Mouse (Mus musculus): ENCODE data around the gene Tmx2.
"Not testable (repeated sequence)": the region's sequence is repeated elsewhere in the genome, so short reads cannot be mapped to it uniquely, and the experiment has no call there.

The Tmx2 gene

DNA sequence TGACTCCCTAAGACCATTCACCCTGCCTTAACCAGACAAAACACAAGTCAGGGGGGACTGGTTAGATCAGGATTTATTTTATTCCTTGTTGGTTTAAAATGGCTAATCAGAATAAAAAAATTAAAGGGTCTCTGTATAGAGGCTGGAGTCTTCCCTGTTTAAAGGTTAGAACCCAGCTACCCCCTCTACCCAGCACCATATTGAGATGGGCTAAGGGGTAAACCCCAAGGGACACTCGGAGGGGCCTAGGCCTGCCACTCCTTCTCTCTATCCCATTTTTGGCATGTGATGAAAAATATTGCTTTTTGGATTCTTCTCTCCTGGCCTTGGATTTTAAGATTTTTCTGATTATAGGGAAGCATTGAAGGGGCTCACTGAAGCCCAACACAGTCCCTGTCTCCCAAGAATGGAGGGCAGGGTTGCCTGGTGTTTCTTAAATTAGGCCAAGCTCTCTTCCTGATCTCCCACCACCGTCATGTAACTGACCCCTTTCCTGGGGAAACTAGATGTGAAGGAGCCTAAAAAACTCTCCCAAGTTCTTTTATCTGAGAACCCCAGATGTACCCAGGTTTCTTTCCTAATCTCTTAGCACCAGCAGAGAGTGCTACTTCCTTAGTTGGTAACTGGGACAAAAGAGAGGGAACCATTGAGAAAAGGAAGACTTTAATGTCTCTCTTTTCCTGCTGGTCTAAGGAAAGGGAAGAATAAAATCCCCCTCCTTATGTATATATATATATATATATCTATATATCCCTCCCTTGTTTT is 9.3 kb upstream of the Tmx2 start:
- no peak for DNase-seq (ENCODE audit: low read depth, low spot score)

DNA sequence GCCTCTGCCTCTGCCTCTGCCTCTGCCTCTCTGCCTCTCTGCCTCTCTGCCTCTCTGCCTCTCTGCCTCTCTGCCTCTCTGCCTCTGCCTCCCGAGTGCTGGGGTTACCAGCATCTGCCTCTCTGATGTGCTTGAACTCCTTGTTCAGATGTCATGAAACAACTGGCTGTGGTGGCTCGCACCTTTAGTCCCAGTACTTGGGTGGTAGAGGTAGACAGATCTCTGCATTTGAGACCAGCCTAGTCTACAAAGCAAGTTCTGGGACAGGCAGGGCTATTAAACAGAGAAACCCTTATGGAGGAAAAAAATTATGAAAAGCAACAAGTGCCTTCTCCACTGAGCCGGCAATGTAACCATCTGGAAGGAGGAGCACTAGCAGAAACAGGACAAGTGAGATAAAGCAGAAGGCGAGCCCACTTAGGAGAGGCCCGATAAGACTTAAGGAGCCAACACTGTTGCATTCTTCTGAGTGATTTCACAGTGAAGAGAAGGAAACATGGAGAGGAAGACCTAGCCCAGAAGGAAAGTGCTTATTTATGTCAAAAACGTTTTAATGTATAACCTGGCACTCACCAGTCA is 3.8 kb upstream of the Tmx2 start:
- no peak for DNase-seq (ENCODE audit: low read depth, low spot score)

DNA sequence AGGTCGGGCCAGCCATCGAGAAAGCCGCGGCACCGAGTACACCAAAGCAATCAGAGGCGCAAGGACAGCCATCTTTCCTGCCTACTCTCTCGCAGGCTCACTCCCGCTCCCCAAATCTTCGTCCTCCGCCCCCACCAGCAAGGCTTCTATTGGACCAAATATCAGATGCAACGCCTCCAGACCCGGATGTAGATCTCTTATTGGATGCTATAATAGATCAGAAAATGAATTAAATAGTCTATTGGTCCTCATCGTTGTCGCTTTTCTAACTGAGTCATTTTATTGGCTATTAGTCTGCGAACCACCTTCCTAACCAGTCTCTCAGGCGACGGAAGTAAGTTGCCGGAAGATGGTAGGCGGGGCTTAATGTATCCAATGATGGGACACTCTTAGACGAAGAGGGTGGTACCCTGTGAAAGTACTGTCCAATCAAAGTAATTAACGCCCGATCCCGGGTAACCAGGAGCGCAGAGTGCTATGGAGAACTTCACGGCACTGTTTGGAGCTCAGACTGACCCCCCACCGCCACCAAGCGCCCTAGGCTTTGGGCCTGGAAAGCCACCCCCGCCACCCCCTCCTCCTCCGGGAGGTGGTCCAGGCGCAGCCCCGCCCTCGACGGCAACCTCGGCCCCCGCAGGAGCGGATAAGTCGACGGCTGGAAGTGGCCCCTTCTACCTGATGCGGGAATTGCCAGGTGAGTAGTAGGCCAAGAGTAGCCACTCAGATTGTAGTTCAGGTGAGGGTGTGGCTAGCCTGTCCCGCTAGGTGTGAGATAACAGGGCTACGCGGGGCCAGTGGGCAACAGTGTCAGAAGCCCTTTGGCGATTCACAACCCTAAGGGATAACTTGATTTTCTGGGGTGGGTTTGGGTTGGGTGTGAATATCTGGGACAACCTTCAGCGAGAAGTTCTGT is 716 bp downstream of the Tmx2 start, which contains the start of the genes Gm28635 and Med19:
TSS of gene Gm28635 (minus strand) at position 74 of the 913 bp plus-strand sequence.
TSS of gene Med19 (plus strand) at position 435 of the 913 bp plus-strand sequence.
- DNase-seq (ENCODE audit: low read depth, low spot score): peak; percentile 97

DNA sequence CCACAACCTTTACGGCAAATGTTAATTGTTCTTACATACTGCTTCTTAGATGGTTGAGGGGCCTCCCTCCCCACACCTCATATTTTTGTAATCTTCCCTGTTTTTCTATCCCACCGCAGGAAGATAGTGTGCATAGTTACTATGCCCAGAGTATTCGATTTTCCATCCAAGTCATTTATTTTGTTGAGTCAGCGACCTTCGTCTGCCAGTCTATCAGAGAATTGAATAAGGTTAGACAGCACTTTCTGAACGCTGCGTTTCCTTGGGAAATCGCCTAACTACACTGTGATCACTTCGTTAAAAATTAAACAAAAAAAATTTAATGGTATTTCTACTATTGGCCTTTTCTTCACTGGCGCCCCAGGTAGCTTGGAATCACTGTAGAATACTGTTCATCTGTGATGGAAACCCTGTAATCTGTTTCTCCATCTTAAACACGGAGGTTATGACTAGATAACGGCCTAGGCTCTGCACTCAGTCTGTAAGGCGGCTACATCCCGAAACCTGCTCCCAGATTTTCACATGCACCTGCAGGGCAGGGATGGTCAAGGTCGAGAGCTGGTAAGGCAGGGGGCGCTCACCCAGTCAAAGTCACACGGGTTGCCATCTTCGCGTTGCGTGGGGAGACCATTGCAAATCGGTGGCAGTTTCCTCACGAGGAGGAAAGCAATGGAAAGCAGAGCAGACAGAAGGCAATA is 1.5 kb downstream of the Tmx2 start:
- DNase-seq (ENCODE audit: low read depth, low spot score): no peak

- not testable (repeated sequence) for DNase-seq (ENCODE audit: low read depth, low spot score)
Measured at GRCm38 (mm10) chr2:84671535-84671934, 7.4 kb downstream of the Tmx2 start.

DNA sequence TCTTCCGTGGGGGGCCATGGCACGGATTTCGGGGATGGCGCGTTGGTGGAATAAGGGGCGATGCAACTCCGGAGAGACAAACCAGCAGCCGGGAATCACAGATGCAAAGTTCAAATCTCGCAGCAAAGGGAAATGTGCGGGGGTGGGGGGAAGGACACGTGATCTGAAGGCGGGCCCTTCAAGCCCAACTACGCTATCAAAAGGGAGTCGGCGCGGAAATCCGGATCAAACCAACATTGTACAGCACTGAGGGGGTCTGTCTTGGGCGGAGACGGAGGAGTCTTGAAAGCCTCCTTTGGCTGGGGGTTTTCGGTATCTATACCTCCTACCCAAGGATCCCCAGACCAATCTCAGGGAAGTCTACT is 8.4 kb downstream of the Tmx2 start, which contains the start of gene Selenoh:
TSS of gene Selenoh (minus strand) at position 202 of the 365 bp plus-strand sequence.
- DNase-seq (ENCODE audit: low read depth, low spot score): peak; percentile 92

- DNase-seq (ENCODE audit: low read depth, low spot score): peak; percentile 23
Measured at GRCm38 (mm10) chr2:84669828-84670568, 8.9 kb downstream of the Tmx2 start.

DNA sequence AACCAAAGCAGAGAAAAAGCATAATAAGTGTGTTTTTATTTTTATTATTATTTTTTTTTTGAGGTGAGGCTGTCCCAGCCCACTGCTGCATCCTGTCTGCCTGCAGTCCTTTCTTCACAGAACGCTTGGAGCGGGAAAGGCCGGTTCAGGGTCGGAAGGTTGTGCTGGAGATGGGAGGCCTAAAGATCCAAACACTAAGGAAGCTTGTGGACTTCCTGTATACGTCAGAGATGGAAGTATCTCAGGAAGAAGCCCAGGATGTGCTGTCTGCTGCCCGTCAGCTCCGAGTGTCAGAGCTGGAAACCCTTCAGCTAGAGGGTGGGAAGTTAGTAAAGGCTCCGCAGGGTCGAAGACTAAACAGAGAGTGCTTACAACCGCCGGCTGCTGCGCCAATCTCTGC is 12.9 kb downstream of the Tmx2 start:
- DNase-seq (ENCODE audit: low read depth, low spot score): no peak

DNA sequence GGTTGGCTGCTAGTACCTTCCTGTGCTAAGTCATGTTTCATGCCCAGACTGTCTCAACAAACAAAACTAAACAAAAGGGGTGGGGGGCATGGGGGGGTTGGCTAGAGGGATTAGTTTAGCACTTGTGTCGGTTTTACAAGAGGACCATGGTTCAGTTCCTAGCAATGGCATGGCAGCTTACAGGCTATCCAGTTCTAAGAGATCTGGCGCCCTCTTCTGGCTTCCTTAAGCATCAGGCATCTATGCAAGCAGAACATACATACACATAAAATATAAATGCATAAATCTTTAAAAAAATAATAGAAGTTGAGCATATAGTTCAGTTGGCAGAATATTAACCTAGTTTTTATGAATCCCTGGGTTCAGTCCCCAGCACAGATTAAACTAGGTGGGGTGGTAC is 16.1 kb downstream of the Tmx2 start:
- no peak for DNase-seq (ENCODE audit: low read depth, low spot score)

- no peak for DNase-seq (ENCODE audit: low read depth, low spot score)
Measured at GRCm38 (mm10) chr2:84660253-84660652, 18.7 kb downstream of the Tmx2 start.

DNA sequence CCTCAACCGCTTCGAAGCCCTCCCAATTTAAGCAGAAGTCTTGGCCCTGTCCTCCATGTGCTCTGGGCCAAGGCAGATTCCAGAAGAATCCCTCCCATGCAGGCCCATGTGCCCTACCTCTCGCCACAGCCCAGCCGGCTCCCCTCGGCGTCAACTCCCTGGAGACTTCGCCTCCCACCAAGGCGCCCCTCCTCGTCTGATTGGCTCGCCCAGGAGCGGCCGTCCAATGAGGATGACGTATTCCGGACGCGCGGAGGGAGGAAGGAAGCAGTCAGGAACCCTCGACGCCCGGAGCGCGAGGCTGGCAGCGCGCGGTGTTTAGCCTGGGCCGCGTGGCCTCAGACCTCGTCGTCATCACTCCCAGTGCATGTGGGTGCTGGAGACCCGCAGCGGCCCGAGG is 20.1 kb downstream of the Tmx2 start, which contains the start of gene Btbd18:
TSS of gene Btbd18 (plus strand) at position 274 of the 400 bp plus-strand sequence.
- no peak for DNase-seq (ENCODE audit: low read depth, low spot score)

DNA sequence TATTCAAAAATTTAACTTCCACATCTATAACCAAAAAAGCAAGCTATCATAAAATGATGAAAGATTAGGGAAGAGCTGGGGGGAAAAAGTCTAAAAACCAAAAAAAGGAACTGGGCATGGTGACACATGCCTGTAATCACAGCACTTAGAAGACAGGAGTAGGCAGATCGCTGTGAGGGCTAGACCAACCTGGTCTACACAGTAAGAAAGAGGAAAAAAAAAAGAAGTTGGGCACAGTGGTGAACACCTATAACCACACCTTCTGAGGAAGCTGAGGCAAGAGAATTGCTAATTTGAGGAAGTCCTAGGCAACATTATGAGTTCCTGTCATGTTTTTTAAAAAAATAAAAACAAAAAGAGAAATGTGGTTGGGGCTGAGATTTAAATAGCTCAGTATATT is 23.1 kb downstream of the Tmx2 start:
- DNase-seq (ENCODE audit: low read depth, low spot score): no peak

DNA sequence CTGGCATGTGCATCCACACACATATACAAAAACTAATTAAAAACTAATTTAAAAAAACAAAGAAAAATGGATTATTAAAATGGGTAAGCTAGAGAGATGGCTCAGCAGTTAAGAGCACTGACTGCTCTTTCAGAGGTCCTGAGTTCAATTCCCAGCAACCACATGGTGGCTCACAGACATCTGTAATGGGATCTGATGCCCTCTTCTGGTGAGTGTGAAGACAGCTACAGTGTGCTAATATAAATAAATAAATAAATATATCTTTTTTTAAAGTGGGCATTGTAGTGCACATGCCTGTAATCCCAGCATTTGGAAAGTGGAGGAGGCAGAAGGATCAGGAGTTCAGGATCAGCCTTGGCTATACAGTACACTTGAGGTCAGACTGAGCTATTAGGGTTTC is 25.6 kb downstream of the Tmx2 start:
- DNase-seq (ENCODE audit: low read depth, low spot score): no peak

- peak; percentile 82 for DNase-seq (ENCODE audit: low read depth, low spot score)
Measured at GRCm38 (mm10) chr2:84650464-84651195, 28.3 kb downstream of the Tmx2 start, which contains the start of gene Ctnnd1. Gene Ctnnd1, minus strand, starts transcription at chr2:84650765.

GRCm38 (mm10) chr2:84649674-84650073 is 29.3 kb downstream of the Tmx2 start:
- no peak for DNase-seq (ENCODE audit: low read depth, low spot score)

- no peak for DNase-seq (ENCODE audit: low read depth, low spot score)
Measured at GRCm38 (mm10) chr2:84648369-84648768, 30.6 kb downstream of the Tmx2 start.

DNA sequence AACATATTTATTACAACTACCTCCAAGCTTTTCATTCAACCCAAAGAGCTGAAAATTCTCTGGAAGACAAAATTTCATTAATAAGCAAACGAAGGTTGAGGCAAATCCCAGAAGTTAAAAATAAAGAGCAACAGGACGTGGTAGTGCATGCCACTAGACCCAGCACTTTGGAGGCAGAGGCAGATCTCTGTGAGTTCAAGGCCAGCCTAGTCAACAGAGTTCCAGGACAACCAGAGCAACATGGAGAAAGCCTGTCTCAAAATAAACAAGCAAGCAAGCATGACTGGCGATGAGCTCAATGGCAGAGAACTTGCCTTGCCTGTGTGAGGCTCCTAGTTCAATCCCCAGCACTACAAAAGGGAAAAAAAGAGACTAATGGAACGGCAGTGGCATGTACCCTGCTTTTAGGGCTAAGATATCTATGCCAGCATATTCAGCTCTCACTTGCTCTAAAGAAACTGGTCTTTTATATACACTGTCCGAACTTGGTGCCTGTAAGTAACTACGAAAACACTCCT is 31.8 kb downstream of the Tmx2 start:
- no peak for DNase-seq (ENCODE audit: low read depth, low spot score)

GRCm38 (mm10) chr2:84646138-84646537 is 32.8 kb downstream of the Tmx2 start:
- DNase-seq (ENCODE audit: low read depth, low spot score): no peak

DNA sequence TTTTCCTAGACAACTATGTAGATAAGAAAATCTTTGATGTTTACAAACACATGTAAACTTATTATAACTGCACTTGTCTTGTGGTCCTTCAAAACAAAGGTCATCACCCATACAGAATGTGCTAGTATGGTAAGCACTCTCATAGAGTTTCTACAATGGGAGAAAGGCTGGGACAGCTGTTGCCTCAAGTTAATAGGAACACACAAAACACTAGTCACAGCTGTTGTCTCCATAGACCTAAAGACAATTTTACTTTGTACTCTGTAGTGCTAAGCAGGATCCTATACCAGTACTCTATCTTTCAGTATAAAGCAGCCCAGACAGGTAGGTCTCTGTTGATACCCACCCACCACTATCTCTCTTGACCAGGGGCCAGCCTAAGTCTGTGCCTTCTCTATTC is 38.1 kb downstream of the Tmx2 start:
- DNase-seq (ENCODE audit: low read depth, low spot score): no peak

Measured in embryo, embryonic 11.5 days (tissue).